Mouse (Mus musculus) megakaryocyte, embryonic 14.5 days (primary cell): ENCODE data around the gene Slc26a10. TPM values are rescaled to one million over a fixed set of nuclear protein-coding genes. Genes with fewer than 3 reads are reported as not detected.
A peak's percentile ranks its signal among the peaks of the same experiment; 100 is the strongest.

Experiments used
- H3K27me3 ChIP-seq: replicated peaks from 2 replicates; pipeline ENCODE3; 2012; ENCODE audit warnings: inconsistent platforms
- H3K36me3 ChIP-seq: replicated peaks from 2 replicates; pipeline ENCODE3; 2012; ENCODE audit warnings: low read length, inconsistent platforms, mixed read lengths
- H3K4me1 ChIP-seq: 2 replicates; pipeline ENCODE4 v1.6.1; 2012; ENCODE audit warnings: inconsistent platforms
- H3K4me3 ChIP-seq: replicated peaks from 2 replicates; pipeline ENCODE3; 2012; ENCODE audit warnings: moderate library complexity, mild to moderate bottlenecking, inconsistent platforms
- H3K9me3 ChIP-seq: 2 replicates; pipeline ENCODE4 v1.6.1; 2012; ENCODE audit warnings: inconsistent platforms
- FLI1 ChIP-seq: IDR thresholded peaks from 2 replicates; pipeline ENCODE4 v1.6.1; 2012; ENCODE audit warnings: low read length, inconsistent platforms, mixed read lengths
- GATA1 ChIP-seq: IDR thresholded peaks from 3 replicates; pipeline ENCODE4 v1.6.1; 2012; ENCODE audit warnings: mixed read lengths, low read length, inconsistent platforms, borderline replicate concordance
- polyA plus RNA-seq: library from polyadenylated mRNA; stranded (reverse); fragments of >175 nt; gene quantifications from 2 replicates; pipeline ENCODE4 v1.2.3, GENCODE M21; 2012; ENCODE audit warnings: low replicate concordance; ENCODE audit not compliant: insufficient read depth

Gene Slc26a10
- polyA plus RNA-seq = 0.23 and 0.76 TPM in 2 replicates

DNA sequence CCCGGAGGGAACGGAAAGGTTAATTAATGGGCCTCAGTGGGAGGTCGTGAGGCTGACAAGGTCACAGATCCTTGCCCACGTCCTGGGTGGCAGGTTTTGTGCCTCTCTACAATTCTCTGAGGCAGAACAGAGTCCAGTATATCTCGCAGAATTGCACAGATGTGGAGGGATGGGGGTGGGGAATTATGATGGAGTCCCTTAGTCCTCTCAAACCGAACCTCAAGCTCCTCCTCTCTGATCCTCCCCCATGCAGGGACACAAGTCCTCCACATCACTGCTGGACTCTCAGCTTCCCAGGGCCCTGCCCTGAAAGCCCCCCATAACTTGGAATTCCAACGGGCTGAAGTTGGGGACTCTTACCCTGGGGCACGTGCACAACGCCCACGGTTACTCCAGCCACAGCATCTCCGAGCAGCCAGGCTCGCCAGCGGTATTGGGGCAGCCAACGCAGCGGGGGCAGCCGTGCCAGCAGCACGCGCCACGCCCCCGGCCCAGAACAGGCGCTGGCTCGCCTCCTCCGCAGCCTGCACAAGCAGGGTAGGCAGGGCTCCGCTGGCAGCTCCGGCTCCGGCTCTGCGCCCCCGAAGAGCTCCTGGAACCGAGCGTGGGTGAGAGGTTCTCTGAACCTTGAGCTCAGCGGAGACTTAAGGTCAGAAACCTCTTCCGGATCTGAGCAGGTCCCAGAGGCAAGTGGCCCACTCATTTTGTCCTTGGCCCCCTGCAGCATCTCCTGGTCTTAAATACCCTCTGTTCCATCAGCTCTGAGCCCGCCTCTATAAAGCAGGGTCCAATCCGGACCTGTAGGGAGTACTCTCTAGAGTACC lies at the start of gene Slc26a10:
Gene Slc26a10, minus strand, starts transcription at position 775 of the 824 bp plus-strand sequence.
- no peak for TF ChIP-seq FLI1
- TF ChIP-seq GATA1 = no peak
- H3K4me1 ChIP-seq = peaks cover 67% of the 10 kb centered on the region
- H3K9me3 ChIP-seq = no peaks in the 10 kb centered on the region
- H3K36me3 ChIP-seq = no peaks in the 10 kb centered on the region
- H3K27me3 ChIP-seq = peaks cover 93% of the 10 kb centered on the region
- peak within 1 kb of the TSS; percentile 80 for H3K4me3 ChIP-seq

DNA sequence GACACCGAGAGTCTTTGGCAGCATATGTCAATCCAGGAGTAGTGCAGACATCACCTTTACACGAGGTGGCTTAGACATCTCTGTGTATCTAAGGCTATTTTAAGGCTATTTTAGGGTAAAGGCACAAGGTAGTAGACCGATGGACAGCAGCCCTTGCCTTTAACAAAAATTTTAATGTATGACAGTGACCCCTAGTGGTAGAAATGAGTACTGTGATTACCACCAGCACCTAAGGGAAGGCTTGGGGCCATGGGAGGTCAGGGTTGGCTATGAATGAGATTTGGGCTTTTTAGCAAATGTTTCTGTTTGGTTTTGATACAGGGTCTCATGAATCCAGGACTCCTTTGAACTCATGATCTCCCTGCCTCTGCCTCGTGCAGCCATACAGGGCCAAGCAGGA lies 48.5 kb upstream of the Slc26a10 start:
- H3K4me3 ChIP-seq = no peak overlapping the region
- peaks cover 4% of the 10 kb centered on the region for H3K9me3 ChIP-seq
- TF ChIP-seq GATA1 (no peak), FLI1 (no peak)
- no peaks in the 10 kb centered on the region for H3K36me3 ChIP-seq
- peaks cover 59% of the 10 kb centered on the region for H3K4me1 ChIP-seq
- H3K27me3 ChIP-seq = peaks cover 75% of the 10 kb centered on the region

DNA sequence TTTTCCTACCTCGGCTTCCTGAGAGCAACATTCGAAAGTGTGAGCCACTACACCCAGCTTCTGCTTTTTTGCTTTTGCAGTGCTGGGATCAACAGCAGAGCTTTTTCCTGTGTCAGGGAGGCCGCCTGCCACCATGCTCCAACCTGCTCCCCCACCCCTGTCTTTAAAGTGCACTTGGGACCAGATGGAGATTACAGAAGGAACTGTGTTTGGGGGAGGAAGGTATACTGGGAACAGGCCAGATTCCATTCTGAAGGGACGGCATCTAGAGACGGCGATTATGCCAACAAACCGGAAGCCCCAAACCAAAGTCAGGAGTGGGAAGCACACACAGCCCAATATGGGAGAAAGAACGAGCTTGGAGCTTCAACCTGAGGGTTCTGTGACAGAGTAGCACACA lies 46.7 kb upstream of the Slc26a10 start:
- H3K27me3 ChIP-seq = peaks cover 73% of the 10 kb centered on the region
- peaks cover 59% of the 10 kb centered on the region for H3K4me1 ChIP-seq
- no peaks in the 10 kb centered on the region for H3K36me3 ChIP-seq
- no peak for TF ChIP-seq FLI1
- TF ChIP-seq GATA1 = no peak
- peaks cover 7% of the 10 kb centered on the region for H3K9me3 ChIP-seq
- H3K4me3 ChIP-seq = no peak overlapping the region

DNA sequence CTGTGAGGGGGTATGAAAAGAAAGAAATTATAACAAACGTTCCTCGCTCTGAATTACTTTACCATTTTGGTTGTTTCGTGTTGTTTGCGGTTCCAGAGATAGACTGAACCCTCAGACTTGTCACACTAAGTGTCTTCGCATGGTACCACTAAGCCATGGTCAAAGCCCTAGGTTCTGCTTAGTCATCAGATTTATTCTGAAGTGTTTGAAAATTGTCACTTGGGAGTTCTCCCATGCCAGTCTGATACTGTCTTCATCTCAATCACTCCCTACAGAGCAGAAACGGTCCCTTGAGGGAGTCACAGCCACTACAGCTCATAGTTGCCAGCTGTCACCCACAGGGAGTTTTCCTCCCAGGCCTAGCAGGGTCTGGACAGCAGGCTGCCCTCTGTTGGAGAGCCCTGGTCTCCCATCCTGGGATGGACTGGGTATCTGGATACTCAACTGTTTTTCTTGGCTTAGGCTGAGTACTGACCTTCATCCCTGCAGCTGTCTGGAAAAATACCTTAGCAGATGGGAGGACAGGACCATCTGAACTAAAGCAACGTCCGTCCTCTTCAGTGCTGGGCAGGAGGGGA lies 46.0 kb upstream of the Slc26a10 start:
- Histone ChIP-seq H3K27me3 (peaks cover 68% of the 10 kb centered on the region), H3K4me1 (peaks cover 57% of the 10 kb centered on the region), H3K4me3 (no peak overlapping the region), H3K36me3 (no peaks in the 10 kb centered on the region), H3K9me3 (peaks cover 7% of the 10 kb centered on the region)
- no peak for TF ChIP-seq FLI1
- no peak for TF ChIP-seq GATA1

DNA sequence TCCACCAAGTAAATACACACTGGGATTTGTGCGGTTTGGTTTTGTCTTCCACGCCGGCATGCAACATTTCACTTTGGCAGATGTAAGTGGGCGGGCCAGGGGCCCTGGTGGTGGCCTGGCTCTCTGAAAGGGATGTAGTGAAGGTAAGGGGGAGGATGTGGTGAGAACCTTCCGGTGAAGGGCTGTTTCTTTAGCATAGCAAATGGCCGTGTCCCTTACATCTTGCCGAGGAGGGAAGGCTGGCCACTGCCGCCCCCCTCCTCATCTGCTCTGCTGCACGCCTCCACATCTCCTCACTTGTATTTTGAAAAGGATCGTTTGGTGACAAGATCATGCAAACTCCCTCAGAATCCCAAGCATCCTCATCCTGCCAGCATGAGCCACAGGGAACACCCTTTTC lies 45.3 kb upstream of the Slc26a10 start:
- H3K27me3 ChIP-seq = peaks cover 61% of the 10 kb centered on the region
- no peaks in the 10 kb centered on the region for H3K36me3 ChIP-seq
- H3K4me3 ChIP-seq = peak overlapping the region; percentile 2
- TF ChIP-seq GATA1 = no peak
- TF ChIP-seq FLI1 = no peak
- peaks cover 51% of the 10 kb centered on the region for H3K4me1 ChIP-seq
- peaks cover 7% of the 10 kb centered on the region for H3K9me3 ChIP-seq

DNA sequence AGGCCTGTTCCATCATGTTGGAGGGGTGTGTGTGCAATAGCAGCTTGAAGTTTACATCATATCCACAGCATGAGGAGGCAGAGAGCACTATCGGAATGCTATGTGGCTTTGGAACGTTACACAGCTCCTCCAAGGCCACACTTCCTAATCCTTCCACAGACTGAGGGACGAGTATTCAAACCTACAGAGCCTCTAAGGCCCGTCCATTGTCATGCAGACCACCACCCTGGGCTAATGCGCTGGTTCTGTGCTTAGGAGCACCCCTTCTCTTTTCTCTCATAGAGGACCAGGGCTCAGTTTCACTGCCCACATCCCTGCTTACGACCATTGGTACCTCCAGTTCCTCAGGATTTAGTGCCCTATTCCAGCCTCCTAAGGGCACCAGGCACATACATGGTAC lies 44.8 kb upstream of the Slc26a10 start:
- H3K36me3 ChIP-seq = no peaks in the 10 kb centered on the region
- TF ChIP-seq FLI1 (no peak), GATA1 (no peak)
- H3K4me1 ChIP-seq = peaks cover 46% of the 10 kb centered on the region
- H3K4me3 ChIP-seq = no peak overlapping the region
- H3K9me3 ChIP-seq = peaks cover 10% of the 10 kb centered on the region
- H3K27me3 ChIP-seq = peaks cover 56% of the 10 kb centered on the region

DNA sequence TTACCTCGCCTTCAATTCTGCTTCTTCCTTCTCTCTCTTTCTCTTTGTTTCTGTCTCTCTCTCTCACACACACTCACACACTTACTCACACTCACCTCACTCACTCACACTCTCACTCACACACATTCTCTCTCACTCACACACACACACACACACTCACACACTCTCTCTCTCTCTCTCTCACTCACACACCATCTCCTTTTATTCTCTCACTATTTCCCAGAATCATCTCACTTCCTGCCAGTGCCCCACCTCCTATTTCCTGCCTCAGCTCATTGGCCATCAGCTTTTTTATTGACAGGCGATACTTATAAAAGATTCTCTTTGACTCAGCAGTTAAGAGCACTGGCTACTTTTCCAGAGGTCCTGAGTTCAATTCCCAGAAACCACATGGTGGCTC lies 37.9 kb upstream of the Slc26a10 start:
- Histone ChIP-seq H3K4me3 (no peak overlapping the region), H3K36me3 (no peaks in the 10 kb centered on the region), H3K27me3 (peaks cover 13% of the 10 kb centered on the region), H3K9me3 (peaks cover 9% of the 10 kb centered on the region), H3K4me1 (peaks cover 30% of the 10 kb centered on the region)
- TF ChIP-seq GATA1 = no peak
- no peak for TF ChIP-seq FLI1

DNA sequence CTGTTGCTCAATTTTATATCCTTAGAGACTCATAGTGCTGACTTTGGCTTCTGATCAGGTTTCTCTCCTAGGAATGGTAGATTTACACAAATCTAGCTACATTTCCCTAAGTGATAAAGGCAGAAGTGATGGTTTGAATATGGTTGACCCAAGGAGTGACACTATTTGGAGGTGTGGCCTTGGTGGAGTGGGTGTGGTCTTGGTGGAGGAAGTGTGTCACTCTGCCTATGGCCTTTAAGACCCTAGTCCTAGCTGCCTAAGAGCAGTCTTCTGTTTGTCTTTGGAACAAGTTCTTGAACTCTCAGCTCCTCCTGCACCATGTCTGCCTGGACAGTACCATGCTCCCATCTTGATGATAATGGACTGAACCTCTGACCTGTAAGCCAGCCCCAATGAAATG lies 36.7 kb upstream of the Slc26a10 start:
- Histone ChIP-seq H3K9me3 (peaks cover 9% of the 10 kb centered on the region), H3K36me3 (no peaks in the 10 kb centered on the region), H3K4me1 (peaks cover 30% of the 10 kb centered on the region), H3K4me3 (no peak overlapping the region), H3K27me3 (peaks cover 6% of the 10 kb centered on the region)
- no peak for TF ChIP-seq GATA1
- no peak for TF ChIP-seq FLI1

DNA sequence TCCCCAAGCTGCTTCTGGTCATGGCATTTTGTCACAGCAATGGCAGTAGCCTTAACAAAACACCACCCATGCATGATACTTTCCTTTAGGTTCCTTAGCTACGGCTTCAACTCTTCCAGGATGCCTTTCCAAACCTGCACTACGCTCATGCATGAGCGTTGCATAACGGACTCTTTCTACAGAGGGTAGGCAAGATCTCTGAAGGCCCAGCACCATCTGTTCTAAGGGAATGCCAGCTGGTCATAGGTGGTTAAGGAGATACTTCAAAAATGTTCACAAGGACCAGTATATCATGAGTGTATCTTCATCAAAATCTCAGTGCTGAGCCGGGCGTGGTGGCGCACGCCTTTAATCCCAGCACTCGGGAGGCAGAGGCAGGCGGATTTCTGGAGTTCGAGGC lies 36.0 kb upstream of the Slc26a10 start:
- Histone ChIP-seq H3K4me3 (no peak overlapping the region), H3K36me3 (no peaks in the 10 kb centered on the region), H3K27me3 (peaks cover 5% of the 10 kb centered on the region), H3K9me3 (peaks cover 9% of the 10 kb centered on the region), H3K4me1 (peaks cover 30% of the 10 kb centered on the region)
- TF ChIP-seq GATA1 (no peak), FLI1 (no peak)

DNA sequence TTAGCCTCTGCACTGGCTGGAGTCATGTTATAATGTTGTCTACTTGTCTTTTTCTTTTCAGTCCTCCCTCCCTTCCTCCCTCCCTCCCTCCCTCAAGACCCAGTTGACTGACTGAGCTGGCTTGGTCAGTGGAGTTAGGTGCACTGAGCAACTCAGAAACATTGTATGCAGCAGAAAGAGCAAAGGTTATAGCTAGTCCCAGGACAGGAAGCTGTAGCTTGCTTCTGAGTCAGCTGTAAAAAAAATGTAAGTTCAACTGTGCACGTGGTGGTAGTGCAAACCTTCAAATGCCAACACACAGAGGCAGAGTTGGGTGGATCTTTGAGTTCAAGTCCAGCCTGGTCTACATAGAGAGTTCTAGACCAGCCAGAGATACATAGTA lies 34.0 kb upstream of the Slc26a10 start:
- Histone ChIP-seq H3K27me3 (peaks cover 5% of the 10 kb centered on the region), H3K4me3 (no peak overlapping the region), H3K36me3 (peaks cover 3% of the 10 kb centered on the region), H3K9me3 (peaks cover 5% of the 10 kb centered on the region; the same call in 1 of the 2 replicates), H3K4me1 (peaks cover 46% of the 10 kb centered on the region)
- no peak for TF ChIP-seq FLI1
